Mouse (Mus musculus) hematopoietic stem cell, adult 5-6 weeks (primary cell): Measurements from ENCODE around the gene Pglyrp3. TPM values are rescaled to one million over a fixed set of nuclear protein-coding genes. Genes with fewer than 3 reads are reported as not detected.
"Not testable (repeated sequence)": the region's sequence is repeated elsewhere in the genome, so short reads cannot be mapped to it uniquely, and the experiment has no call there.

Experiments
- ATAC-seq, 2 experiments: fragments of 125-278 bp in 1 of 2; replicated peaks in 1 of 2; 2 replicates each; pipeline ENCODE4 v1.8.0; 2016 to 2017; ENCODE audit warnings: inconsistent platforms in 2 of 2, mild to moderate bottlenecking in 2 of 2, moderate number of reproducible peaks in 2 of 2, low read depth in 1 of 2, moderate TSS enrichment in 1 of 2; ENCODE audit not compliant: low FRiP score in 2 of 2, poor library complexity in 2 of 2, severe bottlenecking in 2 of 2, insufficient read depth in 1 of 2, low TSS enrichment in 1 of 2
- total RNA-seq: library from RNA; stranded (forward); fragments of 172-1452, 232-1000 nt; gene quantifications from 2 replicates; pipeline ENCODE4 v1.2.3, GENCODE M21; 2017

Pglyrp3 gene
- total RNA-seq, result not detected in 2 replicates

DNA sequence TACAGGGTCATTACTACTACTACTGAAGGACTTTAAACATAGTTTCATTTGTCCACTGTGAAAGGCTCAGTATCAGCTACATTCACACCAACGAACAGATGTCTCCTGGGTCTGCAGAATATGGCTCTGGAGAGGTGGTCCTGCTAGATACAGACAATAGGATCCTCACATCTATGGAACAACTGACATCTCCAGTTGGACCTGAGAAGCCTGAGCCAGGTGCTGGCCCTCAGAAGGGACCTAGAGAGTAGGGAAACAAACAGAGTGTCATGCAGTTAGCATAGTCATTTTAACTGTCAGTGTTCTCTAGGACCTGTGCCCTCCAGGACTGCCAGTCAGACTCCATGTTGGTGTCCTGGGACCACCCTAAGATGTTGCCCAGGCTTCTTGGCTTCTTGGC, at the start of gene Pglyrp3:
Gene Pglyrp3, plus strand, starts transcription at position 301 of the 400 bp plus-strand sequence.
- ATAC-seq, result no peak

DNA sequence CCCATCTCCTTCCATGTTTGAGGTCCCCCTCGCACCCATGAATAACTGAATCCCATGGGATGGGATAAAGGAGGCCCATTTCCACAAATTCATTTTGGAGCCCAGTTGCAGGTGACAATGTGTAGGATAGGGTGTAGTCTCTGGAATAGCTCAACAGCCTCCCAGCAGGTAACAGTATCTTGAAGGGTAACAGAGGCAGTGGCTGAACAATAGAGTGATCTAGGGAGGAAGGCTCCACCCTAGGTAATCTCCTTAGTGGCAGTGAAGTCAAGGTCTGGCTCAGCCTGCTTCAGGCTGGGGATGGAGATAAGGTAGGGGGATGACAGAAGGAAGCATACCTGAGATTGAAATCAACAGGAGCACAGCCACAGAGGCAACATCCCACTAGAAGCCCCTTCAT, 3.4 kb upstream of the Pglyrp3 start:
- no peak for ATAC-seq

DNA sequence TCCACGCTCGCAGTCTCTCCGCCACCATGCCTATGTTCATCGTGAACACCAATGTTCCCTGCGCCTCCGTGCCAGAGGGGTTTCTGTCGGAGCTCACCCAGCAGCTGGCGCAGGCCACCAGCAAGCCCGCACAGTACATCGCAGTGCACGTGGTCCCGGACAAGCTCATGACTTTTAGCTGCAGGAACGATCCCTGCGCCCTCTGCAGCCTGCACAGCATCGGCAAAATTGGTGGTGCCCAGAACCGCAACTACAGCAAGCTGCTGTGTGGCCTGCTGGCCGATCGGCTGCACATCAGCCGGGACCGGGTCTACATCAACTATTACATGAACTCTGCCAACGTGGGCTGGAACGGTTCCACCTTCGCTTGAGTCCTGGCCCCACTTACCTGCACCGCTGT, 10.2 kb downstream of the Pglyrp3 start:
- ATAC-seq, result not testable (repeated sequence)

DNA sequence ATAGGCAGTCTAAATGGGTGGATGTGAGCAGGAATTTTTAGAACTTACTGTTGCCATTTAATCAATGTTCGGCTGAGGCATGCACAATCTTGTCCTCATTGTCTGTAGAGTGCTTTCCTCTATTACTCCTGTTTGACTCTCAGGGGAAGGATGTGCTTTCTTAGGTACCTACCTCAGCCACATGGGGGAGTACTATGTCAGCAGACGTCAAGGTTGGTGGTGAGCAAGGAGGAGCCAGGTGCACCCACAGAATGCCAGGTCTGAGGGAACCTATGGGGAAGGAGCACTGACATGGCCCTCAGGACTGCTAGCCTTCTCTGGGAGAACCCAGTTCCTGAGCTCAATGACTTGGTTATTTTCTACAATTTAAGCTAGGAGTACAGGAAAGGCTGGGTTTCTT, 18.8 kb downstream of the Pglyrp3 start:
- no peak for ATAC-seq

DNA sequence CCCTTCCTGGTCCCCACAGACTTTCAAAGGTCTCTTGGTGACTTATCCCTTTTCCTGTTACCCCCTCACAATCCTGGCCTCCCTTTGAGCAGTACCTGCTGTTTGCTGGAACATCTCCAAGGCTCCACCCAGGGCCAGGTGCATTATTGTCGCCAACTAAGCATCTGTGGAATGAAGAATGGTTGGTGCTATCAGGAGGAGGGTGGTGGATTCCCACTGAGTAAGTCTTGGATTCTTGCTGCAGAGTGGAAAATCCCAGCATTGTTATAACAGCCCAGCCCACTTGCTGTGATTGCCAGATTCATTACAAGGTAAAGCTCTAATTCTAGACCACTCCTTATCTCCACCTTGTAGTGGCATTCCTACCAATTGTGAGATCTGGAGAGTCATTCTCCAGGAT, 19.5 kb downstream of the Pglyrp3 start:
- no peak for ATAC-seq

DNA sequence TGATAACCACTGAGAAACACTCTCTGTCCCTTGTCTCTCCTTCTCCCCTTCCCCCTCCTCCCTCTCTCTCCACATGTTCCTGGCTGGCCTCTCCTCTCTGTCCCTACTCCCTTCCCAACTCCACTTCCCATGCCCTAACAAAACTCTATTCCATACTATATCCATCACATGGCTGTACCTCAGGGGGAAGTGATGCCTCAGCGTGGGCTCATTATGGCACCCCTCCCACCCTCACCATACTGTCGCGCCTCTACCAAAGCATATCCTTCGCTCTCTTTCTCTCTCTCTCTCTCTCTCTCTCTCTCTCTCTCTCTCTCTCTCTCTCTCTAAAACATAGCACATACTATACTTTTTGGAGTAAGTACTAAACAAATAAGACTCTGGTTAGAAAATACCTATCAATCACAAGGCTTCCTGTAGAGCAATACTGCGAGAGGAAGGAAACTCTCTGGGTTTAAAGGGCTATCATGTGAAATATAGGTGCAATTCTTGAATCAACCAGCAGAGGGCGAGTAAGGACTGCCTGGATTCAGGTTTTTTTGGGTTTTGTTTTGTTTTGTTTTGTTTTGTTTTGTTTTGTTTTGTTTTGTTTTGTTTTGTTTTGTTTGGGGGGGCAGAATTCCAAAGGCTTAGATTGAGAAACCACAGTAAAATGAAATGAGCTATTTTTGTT, 36.1 kb downstream of the Pglyrp3 start:
- ATAC-seq, result peak; percentile 56 to 71; a peak in 2 of 4 replicates

DNA sequence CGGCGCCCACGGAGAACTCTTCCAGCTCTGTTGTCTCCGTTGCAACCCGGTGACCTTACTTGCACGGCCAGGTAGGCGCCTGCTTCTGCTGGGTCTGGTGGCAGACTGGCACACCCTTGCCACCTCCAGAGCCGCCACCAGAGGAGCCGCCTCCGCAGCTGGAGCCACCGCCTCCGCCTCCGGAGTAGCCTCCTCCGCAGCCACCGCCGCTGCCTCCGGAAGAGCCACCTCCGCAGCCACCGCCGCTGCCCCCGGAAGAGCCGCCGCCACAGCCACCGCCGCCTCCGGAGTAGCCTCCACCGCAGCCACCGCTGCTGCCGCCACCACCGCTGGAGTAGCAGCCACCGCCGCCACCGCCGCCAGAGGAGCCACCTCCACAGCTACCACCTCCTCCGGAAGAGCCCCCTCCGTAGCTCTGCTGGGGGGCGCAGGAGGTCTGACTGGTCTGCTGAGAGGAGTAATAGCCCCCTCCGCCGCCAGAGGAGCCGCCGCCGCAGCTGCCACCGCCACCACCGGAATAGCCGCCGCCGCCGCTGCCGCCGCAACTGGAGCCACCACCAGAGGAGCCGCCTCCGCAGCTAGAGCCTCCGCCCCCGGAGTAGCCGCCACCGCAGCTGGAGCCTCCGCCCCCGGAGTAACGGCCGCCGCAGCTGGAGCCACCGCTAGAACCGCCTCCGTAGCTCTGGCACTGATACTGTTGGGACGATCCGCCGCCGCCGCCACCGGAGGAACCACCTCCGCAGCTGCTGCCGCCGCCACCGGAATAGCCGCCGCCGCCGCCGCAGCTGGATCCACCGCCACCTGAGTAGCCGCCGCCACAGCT, 66.3 kb downstream of the Pglyrp3 start:
- ATAC-seq, result peak; percentile 65 to 72

Other genes with a start within 250 kb of the Pglyrp3 start
- gene Lor, start 68.6 kb downstream of the Pglyrp3 start, total RNA-seq, result not detected in 2 replicates
- gene Prr9, start 109.4 kb downstream of the Pglyrp3 start, total RNA-seq, result not detected in 2 replicates
- not detected in 2 replicates for gene Lelp1, start 128.2 kb downstream of the Pglyrp3 start, total RNA-seq
- gene Sprr2a1, start 201.2 kb downstream of the Pglyrp3 start, total RNA-seq, result not detected in 2 replicates
- gene Sprr2a2, start 201.3 kb downstream of the Pglyrp3 start, total RNA-seq, result 0.44 TPM in 1 of 2 replicates, not detected in the other